Comparison of ENCODE assay signal across 1 mouse cellular context in the genomic region with DNA sequence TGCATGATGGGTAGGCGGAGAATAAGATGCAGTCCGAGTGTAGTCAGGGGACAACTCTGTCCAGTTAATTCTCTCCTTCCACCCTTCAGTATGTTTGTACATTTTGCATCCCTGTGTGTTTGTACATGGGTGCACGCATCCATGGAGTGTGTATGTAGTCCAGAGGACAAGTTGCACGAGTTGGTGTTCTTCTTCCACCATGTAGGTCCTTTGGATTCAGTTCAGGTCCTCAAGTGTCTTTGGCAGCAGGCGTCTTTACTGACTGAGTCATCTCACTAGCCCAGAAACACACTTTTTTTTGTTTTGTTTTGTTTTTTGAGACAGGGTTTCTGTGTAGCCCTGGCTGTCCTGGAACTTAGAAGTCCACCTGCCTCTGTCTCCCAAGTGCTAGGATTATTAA.
TF ChIP-seq lines count a peak whose summit lies in the region.

No protein-coding gene starts in this region.

TF ChIP-seq in MEL, 35 proteins besides CTCF, POLR2A, EP300 and RAD21 (continued from another document):
- no peak for TF ChIP-seq MYB (IDR thresholded peaks at IDR 0.05; ENCODE audit: low read depth, low read length)
- TF ChIP-seq KAT2A (conservative IDR thresholded peaks at IDR 0.05; ENCODE audit: low read depth, low read length): no peak
- TF ChIP-seq ZKSCAN1 (IDR thresholded peaks at IDR 0.05; ENCODE audit: low read depth, low read length): no peak
- no peak for TF ChIP-seq MAX (IDR thresholded peaks at IDR 0.05; ENCODE audit: low read length)
- no peak for TF ChIP-seq TAL1 (IDR thresholded peaks at IDR 0.05; ENCODE audit: low read length)
